Mouse (Mus musculus) megakaryocyte, embryonic 14.5 days (primary cell): ENCODE data around the gene Klrb1f.

Experiments
- FLI1 ChIP-seq: IDR thresholded peaks from 2 replicates; pipeline ENCODE4 v1.6.1; 2012; ENCODE audit warnings: low read length, inconsistent platforms, mixed read lengths
- GATA1 ChIP-seq: IDR thresholded peaks from 3 replicates; pipeline ENCODE4 v1.6.1; 2012; ENCODE audit warnings: mixed read lengths, low read length, inconsistent platforms, borderline replicate concordance

DNA sequence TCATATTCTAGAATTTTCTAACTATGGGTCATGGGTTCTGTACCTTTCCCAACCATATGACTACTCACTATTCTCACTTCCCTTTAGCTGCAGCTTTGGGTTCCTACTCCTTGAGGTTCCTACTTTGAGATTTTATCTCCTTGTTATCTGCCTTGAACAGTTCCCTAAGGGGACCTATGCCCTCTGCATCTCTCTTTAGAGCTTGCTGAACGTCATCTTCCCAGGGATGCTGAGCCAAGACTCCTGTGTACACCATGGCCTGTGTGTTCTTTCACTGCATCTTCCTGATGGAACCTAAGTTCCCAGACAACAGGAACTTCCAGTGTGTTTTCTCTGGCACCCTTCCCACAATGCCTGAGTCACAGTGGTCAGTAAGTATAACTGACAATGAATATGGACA is 52.2 kb downstream of the Klrb1f start:
- no peak for TF ChIP-seq GATA1
- TF ChIP-seq FLI1: no peak
